Mouse (Mus musculus) heart, postnatal 36 days (tissue): ENCODE results near the gene Acyp2. TPM values are rescaled to one million over a fixed set of nuclear protein-coding genes. Genes with fewer than 3 reads are reported as not detected.
A peak's percentile ranks its signal among the peaks of the same experiment; 100 is the strongest.
"Not testable (repeated sequence)": the region's sequence is repeated elsewhere in the genome, so short reads cannot be mapped to it uniquely, and the experiment has no call there.

Source experiments
- DNase-seq, 2 experiments: peaks; one replicate each; pipeline ENCODE4 v3.0.0; 2021 to 2022
- intact Hi-C: fragments of 180-260 bp; cut with DNase I; formaldehyde crosslinking; loops from one replicate; pipeline ENCODE4 v1.15.1; 2025
- total RNA-seq, 2 experiments: library from RNA; stranded (reverse); gene quantifications; 2 replicates each; pipeline ENCODE4 v1.2.3; 2021

Acyp2 gene
- total RNA-seq, result 10 to 100 TPM; 85.1 to 91.6 TPM

DNA sequence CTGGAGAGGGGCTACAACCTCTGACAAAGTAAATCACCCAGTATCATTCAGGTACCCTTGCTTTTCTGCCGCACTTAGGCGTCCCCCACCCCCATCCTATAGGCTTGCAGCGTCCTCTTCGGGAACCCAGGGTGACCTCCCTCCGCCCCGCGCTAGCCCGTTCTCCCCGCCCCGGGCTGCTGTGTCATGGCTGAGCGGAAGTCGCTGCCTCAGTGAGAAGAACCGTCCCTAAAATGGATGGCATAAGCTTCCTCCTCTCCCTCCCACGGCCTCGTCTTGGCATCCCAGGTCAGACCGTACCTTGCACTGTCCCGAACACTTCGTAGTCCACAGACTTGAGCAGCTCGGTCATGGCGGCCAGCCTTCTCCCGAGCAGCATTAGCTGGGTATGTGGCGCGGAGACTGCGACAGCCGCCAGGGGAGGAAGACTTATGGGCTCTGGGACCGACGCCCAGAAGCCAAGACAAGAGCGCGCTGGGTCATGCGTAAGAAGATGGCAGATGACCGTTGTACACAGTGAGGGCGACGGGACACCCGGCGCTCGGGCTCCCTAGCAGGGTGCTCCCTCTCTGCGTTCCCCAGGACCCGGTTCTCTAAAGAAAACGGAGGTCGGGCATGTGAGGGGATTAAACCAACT is at the start of gene Acyp2:
Gene Acyp2 (minus strand): TSS at position 587 of the 637 bp plus-strand sequence.
- intact Hi-C loops, result loop anchor here (2.0 to 5.0 kb wide), 2 partner anchors 132 to 382 kb away; no protein-coding TSS in a partner anchor
- peak; percentile 88 to 93 for DNase-seq

DNA sequence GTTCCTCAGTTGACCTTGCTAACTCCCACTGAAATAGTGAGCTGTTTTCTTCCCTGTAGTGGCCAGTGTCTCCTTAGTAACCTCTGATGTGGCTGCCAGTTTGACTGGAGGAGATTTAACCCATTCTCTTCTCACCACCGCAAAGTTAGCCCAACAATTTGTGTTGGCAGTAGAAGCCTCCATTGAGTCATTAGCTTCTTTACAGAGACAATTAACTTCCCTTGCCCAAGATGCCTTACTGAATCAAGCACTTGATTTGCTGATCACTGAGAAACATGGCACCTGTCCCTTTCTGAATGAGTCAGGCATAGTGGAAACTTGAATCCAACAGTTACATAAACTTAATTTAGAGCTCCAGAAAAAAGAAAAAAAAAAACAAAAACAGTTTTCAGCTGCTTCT is 40.0 kb upstream of the Acyp2 start:
- DNase-seq, result peak in 1 of 2 experiments; percentile 11
- intact Hi-C loops, result no loop called here

DNA sequence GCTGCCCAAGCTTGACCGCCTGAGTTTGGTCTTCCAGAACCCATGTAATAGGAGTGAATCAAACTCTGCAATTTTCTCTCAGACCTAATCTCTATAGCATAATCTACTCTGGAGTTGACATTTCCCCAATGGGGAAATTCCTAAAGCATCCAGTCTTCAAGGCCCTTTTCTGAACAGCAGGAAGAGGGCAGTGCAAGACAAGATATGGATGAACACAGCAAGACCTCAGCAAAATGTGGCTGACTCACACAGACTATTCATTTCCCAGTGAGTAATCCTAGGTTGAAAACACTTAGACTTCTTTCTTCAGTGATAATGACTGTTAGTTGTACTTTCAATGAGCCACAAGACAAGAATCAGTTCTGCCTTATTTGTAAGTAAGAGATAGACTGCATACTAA is 26.7 kb upstream of the Acyp2 start:
- DNase-seq, result peak; percentile 14 to 43
- intact Hi-C loops, result loop anchor here (1.0 to 10.0 kb wide), 2 partner anchors 123 to 689 kb away; no protein-coding TSS in a partner anchor

DNA sequence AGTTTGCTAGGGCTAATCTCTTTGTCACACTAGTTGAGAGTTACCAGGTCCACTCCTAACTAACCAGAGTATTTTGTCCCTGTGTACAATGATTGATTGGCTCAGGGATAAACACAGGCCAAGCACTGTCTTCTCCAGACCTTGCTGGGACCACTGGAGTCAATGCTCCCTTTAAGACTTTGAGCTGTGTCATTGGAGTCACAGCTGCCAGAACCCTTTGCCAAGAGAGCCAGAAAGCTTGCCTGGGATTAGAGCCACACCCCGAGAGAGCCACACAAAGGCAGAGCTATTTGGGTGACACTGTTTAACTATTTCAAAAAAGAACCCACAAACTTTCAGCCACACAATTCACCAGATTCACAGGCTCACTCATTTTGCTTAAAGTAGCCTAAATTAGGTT is 23.3 kb upstream of the Acyp2 start:
- peak; percentile 54 to 59 for DNase-seq
- intact Hi-C loops, result loop anchor here (10.0 kb wide), 1 partner anchor 692 kb away; no protein-coding TSS in a partner anchor

DNA sequence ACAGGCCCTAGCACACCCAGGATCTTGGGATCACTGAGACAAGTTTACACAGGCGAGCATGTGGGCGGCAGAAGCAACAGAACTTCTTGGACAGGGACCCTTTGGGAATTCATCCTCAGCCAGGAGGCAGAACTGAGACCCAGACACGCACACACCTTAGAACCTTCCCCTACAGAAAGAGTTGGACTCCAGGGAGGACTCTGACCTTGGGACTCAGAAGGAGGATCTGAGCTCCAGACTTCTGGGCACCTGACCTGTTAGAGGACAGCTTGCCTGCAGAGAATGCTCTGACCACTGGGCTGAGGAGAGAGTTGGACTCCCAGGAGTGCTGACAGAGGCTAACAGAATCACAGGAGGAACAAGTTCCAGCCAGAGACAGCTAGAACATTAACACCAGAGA is 13.6 kb upstream of the Acyp2 start:
- no peak for DNase-seq
- intact Hi-C loops, result no loop called here

DNA sequence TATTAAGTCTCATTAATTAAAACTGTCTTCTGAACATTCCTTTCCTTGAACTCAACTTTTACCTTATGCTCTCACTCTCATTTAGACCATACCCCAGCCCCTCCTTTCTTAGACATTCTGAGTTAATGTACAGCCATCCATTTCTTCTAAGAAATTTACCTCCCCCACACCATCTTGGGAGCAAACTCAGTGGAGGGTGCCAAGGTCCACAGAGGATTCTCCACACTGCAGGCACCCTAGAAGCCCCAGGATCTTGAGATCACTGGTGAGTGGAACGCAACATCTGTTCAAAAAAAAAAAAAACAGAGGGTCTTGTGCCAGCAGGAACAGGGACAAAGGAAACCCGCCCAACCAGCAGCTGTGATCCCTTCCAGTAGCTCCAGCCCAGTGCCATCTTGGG is 13.2 kb upstream of the Acyp2 start:
- DNase-seq, result no peak
- intact Hi-C loops, result no loop called here

DNA sequence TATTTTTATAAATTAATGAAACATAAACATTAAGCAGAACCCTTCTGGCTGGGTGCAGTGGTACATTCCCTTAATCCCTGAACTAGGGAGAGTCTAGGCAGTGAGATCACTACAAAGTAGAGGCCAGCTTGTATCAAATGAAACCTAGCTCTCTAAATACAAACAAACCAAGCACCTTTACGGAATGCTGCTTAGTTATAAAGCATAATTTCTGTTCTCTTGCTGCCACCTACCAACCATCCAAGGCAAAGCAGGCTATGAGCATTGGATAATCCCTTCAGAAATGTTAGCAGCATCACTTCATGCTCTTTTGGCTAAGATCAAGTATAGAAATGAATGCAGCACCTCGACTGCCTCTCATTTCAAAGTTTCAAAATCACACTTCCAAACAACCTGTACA is 7.7 kb upstream of the Acyp2 start:
- peak; percentile 41 to 57 for DNase-seq
- intact Hi-C loops, result loop anchor here (2.0 to 5.0 kb wide), 6 partner anchors 185 to 794 kb away; partner anchors contain the start of gene 4930505A04Rik

DNA sequence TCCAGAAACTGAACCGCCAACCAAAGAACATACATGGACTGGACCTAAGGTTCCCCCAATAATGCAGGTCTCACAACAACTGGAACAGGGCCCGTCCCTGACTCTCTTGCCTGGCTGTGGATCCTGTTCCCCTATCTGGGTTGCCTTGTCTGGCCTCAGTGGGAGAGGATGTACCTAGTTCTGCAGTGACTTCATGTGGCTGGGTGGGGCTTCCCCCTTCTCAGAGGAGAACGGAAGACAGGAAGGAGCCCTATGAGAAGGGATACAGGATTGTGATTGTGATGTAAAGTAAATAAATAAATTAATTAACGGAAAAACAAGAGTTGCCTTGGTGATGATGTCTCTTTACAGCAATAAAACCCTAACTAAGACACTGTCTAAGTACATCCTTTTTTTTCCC is 6.7 kb upstream of the Acyp2 start:
- DNase-seq, result no peak
- intact Hi-C loops, result loop anchor here (2.0 to 5.0 kb wide), 6 partner anchors 184 to 793 kb away; partner anchors contain the start of gene 4930505A04Rik

DNA sequence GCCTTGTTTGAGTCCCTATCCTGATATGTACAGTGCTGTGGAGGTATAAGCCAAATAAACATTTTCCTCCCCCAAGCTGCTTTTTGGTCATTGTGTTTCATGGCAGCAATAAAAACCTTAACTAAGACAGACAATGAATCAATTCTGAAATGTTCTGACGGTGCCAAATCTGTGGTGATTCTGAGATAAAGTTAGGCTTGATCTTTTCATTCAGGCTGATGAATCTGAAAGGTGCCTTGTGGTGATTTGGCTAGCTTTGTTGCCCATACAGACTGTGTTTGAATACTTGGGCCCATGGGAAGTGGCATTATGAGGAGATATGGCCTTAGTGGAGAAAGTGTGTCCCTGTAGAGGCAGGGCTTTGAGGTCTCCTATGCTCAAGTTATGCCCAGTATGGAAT is 1.0 kb upstream of the Acyp2 start:
- DNase-seq, result no peak
- intact Hi-C loops, result no loop called here

DNA sequence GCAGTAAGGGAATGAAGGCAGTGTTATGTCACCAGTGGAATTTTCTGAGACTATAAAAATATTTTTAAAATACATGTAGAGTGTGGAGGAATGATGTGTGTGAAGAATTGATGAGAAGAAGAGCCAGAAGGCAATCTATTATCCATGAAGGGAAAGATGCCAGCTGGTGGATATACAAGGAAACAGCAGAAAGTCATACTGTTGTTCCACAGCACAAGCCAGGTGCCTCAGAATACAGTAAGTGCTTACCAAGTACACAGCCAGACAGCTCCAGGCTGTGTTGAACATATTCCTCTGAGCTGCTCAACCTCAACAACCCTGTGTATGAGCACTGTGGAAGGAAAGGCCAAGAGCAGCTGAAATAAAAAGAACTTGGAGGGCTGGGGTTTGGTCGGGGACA is 13.7 kb downstream of the Acyp2 start:
- no peak for DNase-seq
- intact Hi-C loops, result loop anchor here (5.0 kb wide), 1 partner anchor 43 kb away; no protein-coding TSS in a partner anchor

DNA sequence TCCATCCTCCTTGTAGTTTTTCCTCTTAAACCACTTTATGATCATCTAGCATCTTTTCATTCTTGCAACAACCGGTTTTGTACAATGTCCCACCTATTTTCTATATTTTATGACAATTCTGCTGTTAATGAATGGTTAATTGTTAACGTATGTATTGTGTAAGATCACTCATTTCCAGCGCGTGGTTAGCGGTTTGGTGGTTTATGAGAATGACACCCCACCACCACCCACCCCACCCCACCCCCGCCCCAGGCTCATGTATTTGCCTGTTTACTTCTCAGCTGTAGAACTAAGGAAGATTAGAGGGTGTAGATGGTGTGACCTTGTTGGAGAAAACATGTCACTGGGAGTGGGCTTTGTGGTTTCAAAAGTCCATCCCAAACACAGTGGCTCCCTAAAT is 18.9 kb downstream of the Acyp2 start:
- intact Hi-C loops, result no loop called here
- no peak for DNase-seq

DNA sequence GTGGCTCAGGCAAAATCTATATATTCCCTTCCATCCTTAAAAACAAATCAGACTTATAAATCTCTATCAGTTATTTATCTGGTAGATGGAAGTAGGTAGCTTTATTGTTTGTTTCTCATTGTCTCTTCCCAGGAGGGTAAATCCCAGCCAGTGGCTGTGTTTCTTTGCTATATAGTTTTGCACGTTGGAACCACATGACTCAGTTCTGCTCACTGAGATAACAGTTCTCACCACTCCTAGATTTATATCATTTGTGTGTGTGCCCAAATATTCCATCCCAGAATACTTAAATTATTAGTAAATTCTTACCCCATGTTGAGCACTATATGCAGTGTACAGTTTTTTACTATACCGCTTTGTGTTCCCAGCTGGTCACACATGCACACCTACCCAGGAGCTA is 26.2 kb downstream of the Acyp2 start:
- intact Hi-C loops, result no loop called here
- DNase-seq, result no peak

DNA sequence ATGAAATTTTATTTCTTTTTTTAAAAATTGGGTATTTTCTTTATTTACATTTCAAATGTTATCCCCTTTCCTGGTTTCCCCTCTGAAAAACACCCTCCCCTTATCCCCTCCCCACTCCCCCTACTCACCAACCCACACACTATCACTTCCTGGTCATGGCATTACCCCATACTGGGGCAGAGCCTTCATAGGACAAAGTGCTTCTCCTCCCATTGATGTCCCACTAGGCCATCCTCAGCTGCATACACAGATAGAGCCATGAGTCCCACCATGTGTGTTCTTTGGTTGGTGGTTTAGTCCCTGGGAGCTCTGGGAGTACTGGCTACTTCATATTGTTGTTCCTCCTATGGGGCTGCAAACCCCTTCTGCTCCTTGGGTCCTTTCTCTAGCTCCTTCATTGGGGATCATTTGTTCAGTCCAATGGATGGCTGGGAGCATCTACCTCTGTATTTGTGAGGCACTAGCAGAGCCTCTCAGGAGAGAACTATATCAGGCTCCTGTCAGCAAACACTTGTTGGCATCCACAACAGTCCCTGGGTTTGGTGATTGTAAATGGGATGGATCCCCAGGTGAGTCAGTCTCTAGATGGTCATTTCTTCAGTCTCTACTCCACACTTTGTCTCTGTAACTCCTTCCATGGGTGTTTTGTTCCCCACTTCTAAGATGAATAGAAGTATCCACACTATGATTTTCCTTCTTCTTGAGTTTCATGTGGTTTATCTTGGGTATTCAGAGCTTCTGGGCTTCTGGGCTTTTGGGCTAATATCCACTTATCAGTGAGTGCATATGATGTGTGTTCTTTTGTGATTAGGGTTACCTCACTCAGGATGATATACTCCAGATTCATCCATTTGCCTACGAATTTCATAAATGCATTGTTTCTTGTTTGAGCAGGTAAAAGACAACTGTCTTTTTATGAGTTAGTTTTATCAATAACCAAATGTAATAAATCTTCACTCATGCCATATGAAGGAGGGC is 27.7 kb downstream of the Acyp2 start:
- intact Hi-C loops, result not testable (repeated sequence)

DNA sequence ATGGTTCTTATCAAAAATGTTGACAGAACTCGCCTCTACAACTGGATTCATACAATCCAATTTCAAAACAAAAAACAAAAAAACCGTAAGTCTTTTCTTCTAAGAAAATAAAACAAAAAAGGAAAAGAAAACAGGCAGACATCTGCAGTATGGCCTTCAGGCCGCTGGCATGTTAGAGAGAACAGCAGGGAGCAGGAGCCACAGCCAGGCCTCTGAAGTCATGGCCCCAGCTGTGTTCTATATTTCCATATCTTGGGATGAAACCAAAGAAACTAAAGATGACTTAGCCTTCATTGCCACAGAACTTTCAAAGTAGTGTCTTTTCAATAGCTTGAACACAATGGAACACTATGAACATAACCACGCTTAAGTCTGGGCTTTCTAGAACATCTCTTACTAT is 31.2 kb downstream of the Acyp2 start:
- DNase-seq, result no peak
- intact Hi-C loops, result no loop called here

More for the DNA sequence above, 27.7 kb downstream of the Acyp2 start:
- DNase-seq, result not testable (repeated sequence)

DNA sequence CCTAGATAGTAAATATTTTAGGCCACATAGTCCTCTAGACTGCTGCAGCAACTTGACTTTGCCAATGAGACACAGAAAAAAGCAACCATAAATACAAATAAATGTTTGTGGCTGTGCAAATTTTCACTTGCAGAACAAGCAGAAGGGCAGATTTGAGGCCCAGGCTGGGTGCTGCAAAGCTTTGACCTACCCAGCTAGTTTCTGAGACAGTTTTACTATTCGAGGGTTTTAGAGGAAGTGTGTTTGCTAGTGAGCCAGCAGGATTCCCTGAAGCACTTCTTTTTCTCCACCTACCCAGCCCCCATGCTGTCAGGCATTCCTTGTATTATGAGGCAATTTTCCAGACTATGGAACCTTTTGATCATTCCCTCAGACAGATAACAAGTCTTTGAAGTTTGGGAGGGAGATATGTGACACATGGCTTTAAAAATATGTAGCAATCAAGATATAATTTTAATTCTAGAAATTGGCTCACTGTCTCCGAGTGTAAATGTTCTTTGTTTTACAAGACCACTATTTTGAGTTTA is 31.8 kb downstream of the Acyp2 start:
- intact Hi-C loops, result no loop called here
- no peak for DNase-seq

DNA sequence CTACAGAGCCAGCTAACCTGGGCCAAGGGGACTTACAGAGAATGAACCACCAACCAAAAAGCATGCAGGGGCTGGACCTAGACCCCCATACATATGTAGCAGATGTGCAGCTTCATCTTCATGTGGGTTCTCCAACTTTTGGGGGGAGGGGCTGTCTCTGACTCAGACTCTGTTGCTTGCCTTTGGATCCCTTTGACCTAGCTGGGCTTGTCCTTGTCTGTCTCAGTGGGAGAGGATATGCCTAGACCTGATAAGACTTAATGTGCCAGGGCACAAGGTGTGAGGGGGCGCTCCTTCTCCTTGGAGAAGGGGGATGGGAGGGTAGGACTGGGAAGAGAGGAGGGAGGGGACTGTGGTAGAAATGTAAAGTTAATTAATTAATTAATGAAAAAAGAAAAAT is 33.4 kb downstream of the Acyp2 start:
- DNase-seq, result no peak
- intact Hi-C loops, result no loop called here

DNA sequence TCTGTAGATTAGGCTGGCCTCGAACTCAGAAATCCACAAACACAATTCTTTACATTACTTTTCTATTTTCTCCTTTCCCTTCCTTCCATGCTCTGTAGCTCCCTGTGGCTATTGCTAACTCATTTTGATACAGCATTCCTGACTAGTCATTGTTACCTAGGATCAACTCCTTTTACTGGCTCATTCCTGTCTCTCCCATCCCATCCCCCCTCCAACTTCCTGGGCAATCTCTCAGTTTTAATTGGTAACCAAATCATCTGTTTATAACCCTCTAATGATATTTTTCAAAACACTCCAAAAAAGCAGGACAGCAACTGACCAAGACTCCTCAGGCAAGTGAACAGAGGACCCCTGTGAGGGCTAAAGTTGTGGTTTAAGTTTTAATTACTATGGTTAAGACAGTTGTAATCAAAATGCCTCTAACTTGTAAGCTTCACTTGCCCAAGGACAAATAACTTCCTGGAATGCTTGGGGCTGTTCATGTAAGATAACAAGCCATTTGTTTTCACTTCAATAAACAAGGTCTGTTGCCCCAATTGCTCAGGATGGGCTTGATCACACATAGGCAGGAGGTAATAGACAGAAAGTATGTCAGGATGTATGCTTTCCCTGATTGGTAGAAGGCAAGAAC is 35.4 kb downstream of the Acyp2 start:
- no peak for DNase-seq
- intact Hi-C loops, result no loop called here

DNA sequence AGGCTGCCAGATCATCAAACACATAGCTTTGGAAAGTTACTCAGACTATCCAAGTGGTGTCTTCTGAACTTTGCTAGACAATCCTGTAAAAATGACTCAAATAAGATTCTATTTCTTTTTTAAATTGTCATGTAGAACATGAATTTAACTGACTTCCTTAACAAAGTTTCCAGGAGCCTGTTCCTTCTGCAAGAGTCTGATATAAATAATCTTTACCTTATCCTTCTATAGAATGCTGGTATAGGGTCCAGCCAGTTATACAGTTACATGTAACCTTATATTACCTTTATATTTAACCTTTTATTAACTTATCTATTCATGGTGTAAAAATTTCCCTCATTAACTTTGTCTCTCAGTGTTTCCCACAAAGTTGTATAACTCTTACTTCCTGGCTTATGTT is 36.7 kb downstream of the Acyp2 start:
- DNase-seq, result no peak
- intact Hi-C loops, result no loop called here

DNA sequence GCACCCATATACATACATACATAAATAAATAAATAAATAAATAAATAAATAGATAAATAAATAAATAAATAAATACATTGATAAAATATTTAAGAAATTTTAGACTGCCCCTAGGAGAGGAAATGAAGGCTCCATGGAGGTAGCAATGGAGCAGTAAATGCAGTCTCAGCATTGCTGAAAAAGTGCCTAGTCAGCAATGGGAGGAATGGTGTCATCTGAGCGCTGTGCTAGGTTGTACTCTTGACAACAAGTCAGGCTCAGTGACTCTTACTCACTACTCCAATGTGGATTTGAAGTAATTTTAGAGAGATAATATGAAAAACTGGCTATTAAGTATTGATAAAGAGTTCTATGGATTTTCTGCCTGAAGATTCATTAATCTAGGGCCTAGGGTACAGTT is 40.1 kb downstream of the Acyp2 start:
- no peak for DNase-seq

DNA sequence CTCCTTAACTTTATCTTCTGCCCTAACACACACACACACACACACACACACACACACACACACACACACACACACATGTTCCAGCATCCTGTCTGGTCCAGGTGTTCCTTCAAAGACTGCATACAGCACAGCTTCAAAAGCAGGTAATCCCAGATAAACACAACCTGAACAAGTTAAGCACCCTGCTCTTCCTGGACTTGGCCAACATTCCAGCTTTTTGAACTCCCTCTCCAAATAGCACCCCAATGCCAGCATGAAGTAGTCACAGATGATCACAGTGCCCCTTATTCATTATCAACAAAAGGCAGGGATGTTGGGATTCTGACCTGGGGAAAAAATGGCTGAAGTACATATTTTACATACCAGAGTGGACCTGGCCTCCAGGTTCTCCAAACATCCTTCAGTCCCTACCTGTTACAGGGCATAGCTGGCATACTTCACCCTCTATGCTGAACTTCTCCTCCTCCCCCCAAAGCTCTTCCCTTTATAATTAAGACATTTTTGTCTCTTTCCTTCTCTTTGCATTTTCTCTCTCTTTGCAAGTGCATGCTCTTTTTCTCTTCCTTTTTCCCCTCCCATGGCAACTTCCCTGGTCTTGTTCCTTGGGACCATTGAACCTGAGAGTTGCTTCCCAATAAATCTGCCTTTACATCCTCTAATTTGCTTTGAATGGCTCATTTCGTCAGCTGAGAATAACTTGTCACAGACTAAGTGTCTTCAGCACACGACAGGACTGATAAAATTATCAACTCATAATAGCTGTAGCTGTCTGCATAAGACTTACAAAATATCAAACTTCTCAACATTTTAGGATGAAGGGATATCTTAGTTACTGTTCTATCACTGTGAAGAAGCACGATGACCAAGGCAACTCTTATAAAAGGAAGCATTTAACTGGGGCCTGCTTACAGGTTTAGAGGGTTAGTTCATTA is 41.5 kb downstream of the Acyp2 start:
- no peak for DNase-seq
- intact Hi-C loops, result no loop called here

More for the DNA sequence above, 40.1 kb downstream of the Acyp2 start:
- intact Hi-C loops, result no loop called here
